Mouse (Mus musculus): ENCODE results near the gene 1110017D15Rik. TPM values are rescaled to one million over a fixed set of nuclear protein-coding genes. Genes with fewer than 3 reads are reported as not detected.

1110017D15Rik gene
- total RNA-seq, 2 experiments from 2014 or later: 4.5 to 7.0 TPM

GRCm38 (mm10) chr4:41518349-41518748, 1.2 kb upstream of the 1110017D15Rik start:
- no peak for DNase-seq (ENCODE audit: low spot score in 2 of 2)

- DNase-seq (ENCODE audit: low spot score in 2 of 2): no peak
Measured at GRCm38 (mm10) chr4:41513714-41514113, 3.4 kb downstream of the 1110017D15Rik start.

- DNase-seq (ENCODE audit: low spot score in 2 of 2): no peak
Measured at GRCm38 (mm10) chr4:41513309-41513708, 3.8 kb downstream of the 1110017D15Rik start.

GRCm38 (mm10) chr4:41507998-41508397, 9.1 kb downstream of the 1110017D15Rik start:
- no peak for DNase-seq (ENCODE audit: low spot score in 2 of 2)

GRCm38 (mm10) chr4:41507326-41507924, 9.7 kb downstream of the 1110017D15Rik start:
- no peak for DNase-seq (ENCODE audit: low spot score in 2 of 2)

- DNase-seq (ENCODE audit: low spot score in 2 of 2): peak; percentile 75 to 91
Measured at GRCm38 (mm10) chr4:41506906-41507305, 10.2 kb downstream of the 1110017D15Rik start.

- peak in 1 of 2 experiments; percentile 70 for DNase-seq (ENCODE audit: low spot score in 2 of 2)
Measured at GRCm38 (mm10) chr4:41506156-41506555, 11.0 kb downstream of the 1110017D15Rik start.

- DNase-seq (ENCODE audit: low spot score in 2 of 2): no peak
Measured at GRCm38 (mm10) chr4:41505131-41505551, 12.0 kb downstream of the 1110017D15Rik start.

GRCm38 (mm10) chr4:41504325-41504724, 12.8 kb downstream of the 1110017D15Rik start:
- no peak for DNase-seq (ENCODE audit: low spot score in 2 of 2)

GRCm38 (mm10) chr4:41502986-41503412, 14.1 kb downstream of the 1110017D15Rik start, which contains the start of gene AI464131:
TSS of gene AI464131 (minus strand) at chr4:41503076.
- DNase-seq (ENCODE audit: low spot score in 2 of 2): peak; percentile 92 to 96

GRCm38 (mm10) chr4:41502171-41502940, 14.8 kb downstream of the 1110017D15Rik start:
- DNase-seq (ENCODE audit: low spot score in 2 of 2): no peak

- DNase-seq (ENCODE audit: low spot score in 2 of 2): no peak
Measured at GRCm38 (mm10) chr4:41500787-41501186, 16.3 kb downstream of the 1110017D15Rik start.

- DNase-seq (ENCODE audit: low spot score in 2 of 2): no peak
Measured at GRCm38 (mm10) chr4:41499619-41500018, 17.5 kb downstream of the 1110017D15Rik start.

- no peak for DNase-seq (ENCODE audit: low spot score in 2 of 2)
Measured at GRCm38 (mm10) chr4:41498921-41499391, 18.2 kb downstream of the 1110017D15Rik start.

GRCm38 (mm10) chr4:41497995-41498845, 18.9 kb downstream of the 1110017D15Rik start:
- DNase-seq (ENCODE audit: low spot score in 2 of 2): no peak

- DNase-seq (ENCODE audit: low spot score in 2 of 2): no peak
Measured at GRCm38 (mm10) chr4:41497579-41497978, 19.6 kb downstream of the 1110017D15Rik start.

- no peak for DNase-seq (ENCODE audit: low spot score in 2 of 2)
Measured at GRCm38 (mm10) chr4:41497046-41497445, 20.1 kb downstream of the 1110017D15Rik start.

GRCm38 (mm10) chr4:41495850-41496249, 21.3 kb downstream of the 1110017D15Rik start:
- peak in 1 of 2 experiments; percentile 62 for DNase-seq (ENCODE audit: low spot score in 2 of 2)

GRCm38 (mm10) chr4:41495076-41495475, 22.1 kb downstream of the 1110017D15Rik start:
- no peak for DNase-seq (ENCODE audit: low spot score in 2 of 2)

GRCm38 (mm10) chr4:41494378-41494777, 22.8 kb downstream of the 1110017D15Rik start:
- DNase-seq (ENCODE audit: low spot score in 2 of 2): no peak

GRCm38 (mm10) chr4:41493464-41494116, 23.5 kb downstream of the 1110017D15Rik start:
- DNase-seq (ENCODE audit: low spot score in 2 of 2): no peak

Data from layer of hippocampus, adult 18-20 months (tissue).